Mouse (Mus musculus): Measurements from ENCODE around the gene Vps8. TPM values are rescaled to one million over a fixed set of nuclear protein-coding genes. Genes with fewer than 3 reads are reported as not detected.

Vps8 gene
- polyA plus RNA-seq, 1 experiment = 26.0 TPM

GRCm38 (mm10) chr16:21610473-21610872 lies 187.6 kb downstream of the Vps8 start:
- Histone ChIP-seq H3K4me1 (ENCODE audit: control insufficient read depth, insufficient read depth, low read length) (0 out of 2 replicates have a peak, but pooled peaks cover 4% of the 10 kb centered on the region), H3K4me3 (ENCODE audit: insufficient read depth, low read depth, low read length) (no peak overlapping the region), H3K27me3 (replicated peaks; ENCODE audit: control insufficient read depth, insufficient read depth, low read length) (no peaks in the 10 kb centered on the region), H3K27ac (ENCODE audit: insufficient read depth, low read depth, low read length) (no peak overlapping the region), H3K36me3 (ENCODE audit: control insufficient read depth, insufficient read depth, low read length) (no peaks in the 10 kb centered on the region)
- no peak for TF ChIP-seq POLR2A (IDR thresholded peaks at IDR 0.05; ENCODE audit: low read depth, low read length)
- TF ChIP-seq CTCF (conservative IDR thresholded peaks at IDR 0.05; ENCODE audit: insufficient read depth, insufficient read length, low read depth, low read length) = no peak
- no peak for DNase-seq
- WGBS = 95% methylated on average over 4 of the region's 4 CpGs

GRCm38 (mm10) chr16:21615802-21616201 lies 192.9 kb downstream of the Vps8 start:
- 59% methylated on average over 7 of the region's 7 CpGs for WGBS
- Histone ChIP-seq H3K27ac (ENCODE audit: insufficient read depth, low read depth, low read length) (no peak overlapping the region), H3K27me3 (replicated peaks; ENCODE audit: control insufficient read depth, insufficient read depth, low read length) (no peaks in the 10 kb centered on the region), H3K4me1 (ENCODE audit: control insufficient read depth, insufficient read depth, low read length) (no peaks in the 10 kb centered on the region), H3K36me3 (ENCODE audit: control insufficient read depth, insufficient read depth, low read length) (no peaks in the 10 kb centered on the region; the same call in 1 of the 2 replicates), H3K4me3 (ENCODE audit: insufficient read depth, low read depth, low read length) (no peak overlapping the region)
- DNase-seq = peak; percentile 52
- TF ChIP-seq POLR2A (IDR thresholded peaks at IDR 0.05; ENCODE audit: low read depth, low read length) (no peak), CTCF (conservative IDR thresholded peaks at IDR 0.05; ENCODE audit: insufficient read depth, insufficient read length, low read depth, low read length) (peak; percentile 51)

- Histone ChIP-seq H3K4me1 (ENCODE audit: control insufficient read depth, insufficient read depth, low read length) (no peaks in the 10 kb centered on the region), H3K4me3 (ENCODE audit: insufficient read depth, low read depth, low read length) (no peak overlapping the region), H3K27me3 (replicated peaks; ENCODE audit: control insufficient read depth, insufficient read depth, low read length) (no peaks in the 10 kb centered on the region), H3K36me3 (ENCODE audit: control insufficient read depth, insufficient read depth, low read length) (no peaks in the 10 kb centered on the region; the same call in 1 of the 2 replicates), H3K27ac (ENCODE audit: insufficient read depth, low read depth, low read length) (no peak overlapping the region)
- TF ChIP-seq POLR2A (IDR thresholded peaks at IDR 0.05; ENCODE audit: low read depth, low read length) (no peak), CTCF (conservative IDR thresholded peaks at IDR 0.05; ENCODE audit: insufficient read depth, insufficient read length, low read depth, low read length) (no peak)
- no peak for DNase-seq
- 70% methylated on average over 2 of the region's 2 CpGs for WGBS
Measured at GRCm38 (mm10) chr16:21620630-21621029, 197.7 kb downstream of the Vps8 start.

- Histone ChIP-seq H3K27ac (ENCODE audit: insufficient read depth, low read depth, low read length) (no peak overlapping the region), H3K27me3 (replicated peaks; ENCODE audit: control insufficient read depth, insufficient read depth, low read length) (no peaks in the 10 kb centered on the region), H3K4me1 (ENCODE audit: control insufficient read depth, insufficient read depth, low read length) (no peaks in the 10 kb centered on the region), H3K4me3 (ENCODE audit: insufficient read depth, low read depth, low read length) (no peak overlapping the region), H3K36me3 (ENCODE audit: control insufficient read depth, insufficient read depth, low read length) (no peaks in the 10 kb centered on the region)
- no peak for TF ChIP-seq CTCF (conservative IDR thresholded peaks at IDR 0.05; ENCODE audit: insufficient read depth, insufficient read length, low read depth, low read length)
- no peak for TF ChIP-seq POLR2A (IDR thresholded peaks at IDR 0.05; ENCODE audit: low read depth, low read length)
- no peak for DNase-seq
- 56% methylated on average over 6 of the region's 6 CpGs for WGBS
Measured at GRCm38 (mm10) chr16:21625784-21626634, 203.1 kb downstream of the Vps8 start.

GRCm38 (mm10) chr16:21627248-21627647 lies 204.3 kb downstream of the Vps8 start:
- 69% methylated on average over 6 of the region's 6 CpGs for WGBS
- no peaks in the 10 kb centered on the region for H3K4me1 ChIP-seq (ENCODE audit: control insufficient read depth, insufficient read depth, low read length)
- DNase-seq = no peak
- H3K4me3 ChIP-seq (ENCODE audit: insufficient read depth, low read depth, low read length) = no peak overlapping the region
- no peaks in the 10 kb centered on the region for H3K36me3 ChIP-seq (ENCODE audit: control insufficient read depth, insufficient read depth, low read length)
- no peaks in the 10 kb centered on the region for H3K27me3 ChIP-seq (replicated peaks; ENCODE audit: control insufficient read depth, insufficient read depth, low read length)
- TF ChIP-seq CTCF (conservative IDR thresholded peaks at IDR 0.05; ENCODE audit: insufficient read depth, insufficient read length, low read depth, low read length) (no peak), POLR2A (IDR thresholded peaks at IDR 0.05; ENCODE audit: low read depth, low read length) (no peak)
- no peak overlapping the region for H3K27ac ChIP-seq (ENCODE audit: insufficient read depth, low read depth, low read length)

GRCm38 (mm10) chr16:21628061-21628591 lies 205.2 kb downstream of the Vps8 start:
- H3K4me3 ChIP-seq (ENCODE audit: insufficient read depth, low read depth, low read length) = no peak overlapping the region
- DNase-seq = no peak
- 77% methylated on average over 13 of the region's 13 CpGs for WGBS
- H3K4me1 ChIP-seq (ENCODE audit: control insufficient read depth, insufficient read depth, low read length) = no peaks in the 10 kb centered on the region
- no peaks in the 10 kb centered on the region for H3K36me3 ChIP-seq (ENCODE audit: control insufficient read depth, insufficient read depth, low read length)
- TF ChIP-seq POLR2A (IDR thresholded peaks at IDR 0.05; ENCODE audit: low read depth, low read length) (no peak), CTCF (conservative IDR thresholded peaks at IDR 0.05; ENCODE audit: insufficient read depth, insufficient read length, low read depth, low read length) (no peak)
- H3K27ac ChIP-seq (ENCODE audit: insufficient read depth, low read depth, low read length) = no peak overlapping the region
- no peaks in the 10 kb centered on the region for H3K27me3 ChIP-seq (replicated peaks; ENCODE audit: control insufficient read depth, insufficient read depth, low read length)

GRCm38 (mm10) chr16:21630614-21631013 lies 207.7 kb downstream of the Vps8 start:
- TF ChIP-seq CTCF (conservative IDR thresholded peaks at IDR 0.05; ENCODE audit: insufficient read depth, insufficient read length, low read depth, low read length) (no peak), POLR2A (IDR thresholded peaks at IDR 0.05; ENCODE audit: low read depth, low read length) (no peak)
- no peaks in the 10 kb centered on the region for H3K4me1 ChIP-seq (ENCODE audit: control insufficient read depth, insufficient read depth, low read length)
- no peak overlapping the region for H3K27ac ChIP-seq (ENCODE audit: insufficient read depth, low read depth, low read length)
- H3K36me3 ChIP-seq (ENCODE audit: control insufficient read depth, insufficient read depth, low read length) = no peaks in the 10 kb centered on the region
- WGBS = 88% methylated on average over 4 of the region's 4 CpGs
- no peak overlapping the region for H3K4me3 ChIP-seq (ENCODE audit: insufficient read depth, low read depth, low read length)
- no peak for DNase-seq
- no peaks in the 10 kb centered on the region for H3K27me3 ChIP-seq (replicated peaks; ENCODE audit: control insufficient read depth, insufficient read depth, low read length)
